Mouse (Mus musculus): Measurements from ENCODE around the gene Zfand6.
A peak's percentile ranks its signal among the peaks of the same experiment; 100 is the strongest.

Zfand6 gene

GRCm38 (mm10) chr7:84689251-84690100 lies at the start of gene Zfand6:
Gene Zfand6, minus strand, starts transcription at chr7:84689959.
- DNase-seq, result peak; percentile 99 to 100

GRCm38 (mm10) chr7:84736803-84737202 lies 47.0 kb upstream of the Zfand6 start:
- no peak for DNase-seq

DNA sequence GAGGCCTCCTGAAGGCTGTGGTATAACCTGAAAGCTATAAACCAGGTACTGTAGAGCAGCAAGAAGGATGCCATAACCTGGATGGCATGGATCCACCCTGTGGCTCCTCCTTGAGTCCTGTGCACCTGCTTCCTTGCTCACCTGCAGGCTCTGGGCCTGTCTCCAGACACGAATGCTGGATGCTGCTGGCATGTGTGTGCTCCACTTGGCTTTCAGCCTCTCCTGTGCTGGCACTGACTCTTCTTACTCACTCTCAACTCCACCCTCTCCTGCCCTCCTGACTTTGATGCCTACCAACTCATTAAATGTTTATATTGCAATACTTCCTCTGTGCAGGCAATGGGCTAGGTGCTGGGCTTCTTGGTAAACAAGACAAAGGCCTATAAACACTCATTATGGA lies 43.3 kb upstream of the Zfand6 start:
- DNase-seq, result peak; percentile 84 to 86

- peak in 1 of 2 experiments; percentile 15 for DNase-seq
Measured at GRCm38 (mm10) chr7:84732052-84732451, 42.3 kb upstream of the Zfand6 start.

- no peak for DNase-seq
Measured at GRCm38 (mm10) chr7:84731076-84731475, 41.3 kb upstream of the Zfand6 start.

DNA sequence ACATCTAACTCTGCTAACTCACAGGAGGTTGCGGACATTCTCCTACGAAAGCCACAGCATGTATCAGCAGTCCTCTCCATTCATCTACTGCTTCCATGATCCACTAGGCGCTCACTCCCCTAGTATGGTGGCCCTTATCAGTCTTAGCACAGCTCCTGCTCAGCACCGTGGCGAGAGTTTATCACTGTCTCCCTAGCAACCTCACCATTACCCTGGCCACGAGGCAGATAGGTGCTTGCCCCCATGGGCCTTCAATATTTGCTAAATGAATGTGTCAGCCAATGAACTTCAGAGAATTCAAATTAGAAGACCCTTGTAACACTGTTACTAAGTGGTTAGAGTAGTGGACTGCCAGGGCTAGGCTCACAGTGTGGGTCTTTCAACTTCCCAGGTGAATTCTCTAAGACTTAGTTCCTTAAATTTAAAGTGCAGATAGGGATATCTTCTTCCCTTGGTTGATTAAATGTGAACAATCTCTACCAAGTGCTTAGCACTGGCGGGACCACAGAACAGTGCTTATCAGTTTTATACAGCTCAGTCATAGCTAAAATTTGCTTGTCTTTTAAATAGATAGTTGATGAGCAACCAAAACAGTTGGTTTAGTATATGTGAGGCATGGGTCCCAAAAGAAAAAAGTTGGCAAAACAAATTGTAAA lies 33.2 kb upstream of the Zfand6 start:
- no peak for DNase-seq

DNA sequence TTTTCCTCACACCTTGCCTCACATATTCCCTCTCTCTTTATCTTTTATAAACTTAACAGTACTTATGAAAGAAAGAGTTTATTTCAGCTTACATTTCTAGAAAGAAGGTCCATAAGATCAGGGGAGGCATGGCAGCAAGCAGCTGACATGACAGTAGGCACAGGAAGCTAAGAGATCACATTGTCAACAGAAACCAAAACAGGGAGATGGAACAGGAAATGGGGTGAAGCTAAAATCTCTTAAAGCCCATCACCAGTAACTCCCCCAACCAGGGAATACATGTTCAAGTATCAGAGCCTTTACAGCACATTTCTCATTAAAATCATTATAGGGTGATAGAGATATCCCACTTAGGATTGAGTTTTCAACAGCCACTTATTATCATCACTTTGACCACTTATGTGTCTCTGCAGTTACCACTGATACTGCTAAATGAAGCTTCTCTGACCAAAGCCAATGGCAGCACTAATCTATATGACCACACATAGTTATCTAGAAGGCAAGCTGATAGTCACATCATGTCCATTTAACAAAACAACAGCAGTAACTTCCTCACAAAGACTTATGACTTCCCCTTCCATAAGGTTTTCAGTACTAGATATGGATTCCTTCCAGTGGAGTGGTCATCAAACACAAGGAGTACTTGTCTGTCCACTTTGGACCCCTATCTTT lies 20.7 kb upstream of the Zfand6 start:
- no peak for DNase-seq

GRCm38 (mm10) chr7:84706877-84707276 lies 17.1 kb upstream of the Zfand6 start:
- DNase-seq, result no peak

- DNase-seq, result no peak
Measured at GRCm38 (mm10) chr7:84690101-84690509, 346 bp upstream of the Zfand6 start.

DNA sequence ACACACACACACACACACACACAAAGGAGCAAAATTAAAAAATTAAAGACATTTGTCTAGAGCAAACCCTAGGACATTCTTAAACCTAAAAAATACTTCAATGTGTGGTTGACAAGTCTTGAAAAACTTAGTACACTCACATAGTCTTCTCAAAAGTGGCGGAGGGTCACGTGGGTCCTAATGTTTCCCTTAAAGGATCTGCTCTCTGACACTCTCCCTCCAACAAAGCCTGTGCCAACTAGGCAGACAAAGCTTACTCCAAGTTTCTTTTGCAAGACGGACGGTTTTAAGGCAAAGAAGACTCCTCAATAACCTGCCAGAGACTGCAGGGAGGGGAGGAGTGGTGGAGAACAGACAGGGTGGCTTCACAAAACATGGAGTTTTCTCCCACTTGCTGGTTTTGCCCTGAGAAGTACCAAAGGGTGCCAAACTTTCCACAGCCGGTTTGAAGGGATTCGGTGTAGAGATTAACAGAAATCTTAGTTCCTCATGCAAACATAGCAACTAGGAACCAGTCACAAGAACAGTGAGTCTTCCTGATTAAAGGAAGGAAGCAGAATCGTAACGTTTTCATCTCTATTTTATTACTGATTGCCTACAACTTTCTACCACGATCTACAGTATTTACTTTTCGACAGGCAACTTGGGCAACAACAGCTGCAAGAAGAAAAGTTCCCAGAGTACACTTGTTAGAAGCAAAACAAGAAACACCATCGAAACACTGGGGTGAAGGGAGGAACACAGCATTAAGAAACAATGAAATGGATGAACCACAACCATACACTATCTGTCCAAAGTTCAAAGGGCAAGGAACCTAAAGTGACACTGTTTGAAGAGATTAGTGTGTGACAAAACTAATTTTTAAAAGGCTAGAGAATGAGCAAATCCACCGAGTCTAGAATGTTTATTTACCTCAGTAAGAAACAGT lies 1.8 kb downstream of the Zfand6 start:
- DNase-seq, result no peak

GRCm38 (mm10) chr7:84686380-84686779 lies 3.4 kb downstream of the Zfand6 start:
- DNase-seq, result no peak

GRCm38 (mm10) chr7:84684675-84685074 lies 5.1 kb downstream of the Zfand6 start:
- no peak for DNase-seq

DNA sequence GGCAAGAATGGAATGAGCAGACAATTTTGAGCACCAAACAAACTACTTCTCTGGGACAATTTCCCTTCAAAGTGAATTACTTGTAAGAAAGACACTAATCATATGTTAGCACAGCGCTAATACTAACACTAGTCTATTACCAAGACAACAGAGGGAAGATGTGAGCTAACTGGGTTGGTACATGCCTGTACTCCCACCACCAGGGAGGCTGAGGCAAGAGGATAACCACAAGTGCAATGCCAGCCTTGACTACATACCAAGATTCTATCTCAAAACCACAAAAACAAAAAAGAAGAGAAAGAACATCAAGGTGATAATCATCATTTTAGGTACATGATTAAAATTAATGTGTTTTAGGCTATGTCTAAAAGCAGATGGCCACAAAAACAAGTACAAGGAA lies 8.2 kb downstream of the Zfand6 start:
- DNase-seq, result no peak

- DNase-seq, result no peak
Measured at GRCm38 (mm10) chr7:84680931-84681330, 8.8 kb downstream of the Zfand6 start.

- no peak for DNase-seq
Measured at GRCm38 (mm10) chr7:84680092-84680491, 9.7 kb downstream of the Zfand6 start.

- DNase-seq, result peak; percentile 67 to 83
Measured at GRCm38 (mm10) chr7:84679264-84679663, 10.5 kb downstream of the Zfand6 start.

GRCm38 (mm10) chr7:84673103-84673502 lies 16.7 kb downstream of the Zfand6 start:
- peak in 1 of 2 experiments; percentile 25 for DNase-seq

- DNase-seq, result no peak
Measured at GRCm38 (mm10) chr7:84669554-84670152, 20.1 kb downstream of the Zfand6 start.

- DNase-seq, result peak; percentile 48 to 70
Measured at GRCm38 (mm10) chr7:84667946-84668345, 21.8 kb downstream of the Zfand6 start.

DNA sequence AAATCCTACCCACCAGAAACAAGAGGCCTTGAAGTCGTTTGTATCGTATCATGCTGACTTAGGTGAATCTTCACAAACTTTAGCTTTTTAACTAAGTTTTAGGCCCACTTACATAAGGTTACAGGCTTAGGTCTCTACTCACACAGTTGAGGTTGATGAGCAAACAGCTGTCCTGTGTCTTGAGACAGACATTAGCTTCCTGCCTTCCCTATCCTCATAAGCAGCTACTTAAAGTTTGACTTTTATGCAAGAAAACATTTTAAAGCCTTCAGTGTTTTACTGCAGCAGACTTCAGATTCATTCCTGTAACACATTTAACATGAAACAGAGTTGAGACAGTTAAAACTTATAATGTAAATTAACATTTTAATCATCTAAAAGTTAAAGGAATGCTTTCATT lies 37.0 kb downstream of the Zfand6 start:
- DNase-seq, result no peak

- DNase-seq, result no peak
Measured at GRCm38 (mm10) chr7:84651987-84652321, 37.8 kb downstream of the Zfand6 start.

GRCm38 (mm10) chr7:84651303-84651986 lies 38.3 kb downstream of the Zfand6 start:
- no peak for DNase-seq
